Mouse (Mus musculus): ENCODE measurements around the gene Rabif. TPM values are rescaled to one million over a fixed set of nuclear protein-coding genes. Genes with fewer than 3 reads are reported as not detected.
A peak's percentile ranks its signal among the peaks of the same experiment; 100 is the strongest.

The Rabif gene
- polyA plus RNA-seq, 1 experiment from 2014 or later: 39.1 TPM

DNA sequence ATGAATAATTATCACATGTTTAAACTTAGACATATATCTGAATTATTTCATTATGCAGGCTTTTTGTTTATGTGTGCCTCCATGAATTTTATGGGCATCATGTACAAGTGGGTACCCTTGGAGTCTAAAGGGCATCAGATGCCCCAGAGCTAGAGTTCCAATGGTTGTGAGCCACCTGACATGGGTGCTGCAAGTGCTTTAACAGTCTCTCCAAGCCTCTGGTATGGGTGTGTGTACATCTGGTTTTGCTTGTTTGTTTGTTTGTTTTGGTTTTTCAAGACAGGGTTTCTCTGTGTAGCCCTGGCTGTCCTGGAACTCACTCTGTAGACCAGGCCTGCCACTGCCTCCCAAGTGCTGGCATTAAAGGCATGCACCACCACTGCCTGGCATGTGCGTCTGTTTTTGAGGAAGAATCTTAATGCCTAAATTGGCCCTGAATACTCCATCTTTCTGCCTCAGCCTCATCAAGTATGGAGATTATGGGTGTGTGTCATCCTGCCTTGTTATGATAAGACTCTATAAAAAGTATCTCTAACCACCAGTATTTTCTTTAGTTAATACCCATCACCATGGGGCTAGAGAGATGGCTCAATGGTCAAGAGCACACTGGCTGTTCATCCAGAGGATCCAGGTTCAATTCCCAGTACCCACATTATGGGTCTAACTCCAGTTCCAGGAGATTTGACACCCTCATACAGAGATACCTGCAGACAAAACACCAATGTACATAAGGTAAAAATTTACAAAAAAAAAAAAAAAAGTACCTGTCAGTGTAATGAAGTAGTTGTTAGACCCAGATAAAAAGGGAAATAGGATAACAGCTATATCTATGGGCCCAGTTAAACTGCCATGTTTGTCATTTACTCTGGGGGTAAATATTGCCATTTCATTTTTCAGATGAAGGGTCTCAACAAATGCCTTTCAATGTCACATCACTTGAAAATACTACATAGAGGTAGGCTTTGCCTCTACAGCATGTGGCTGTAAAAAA, 33.9 kb upstream of the Rabif start:
- 94% methylated on average over 1 of the region's 1 CpGs for WGBS
- Histone ChIP-seq H3K9me3 (ENCODE audit: control insufficient read depth, low read length) (no peaks in the 10 kb centered on the region), H3K4me1 (ENCODE audit: control insufficient read depth, insufficient read depth, low read length) (no peaks in the 10 kb centered on the region), H3K4me3 (ENCODE audit: low read depth, low read length) (no peak overlapping the region), H3K36me3 (ENCODE audit: control insufficient read depth, insufficient read depth, low read length) (no peaks in the 10 kb centered on the region; the same call in 1 of the 2 replicates), H3K9ac (ENCODE audit: low read length) (no peak overlapping the region), H3K4me2 (ENCODE audit: low read depth, severe bottlenecking) (no peak overlapping the region), H3K27me3 (ENCODE audit: control insufficient read depth, insufficient read depth, low read length) (no peaks in the 10 kb centered on the region), H3K27ac (replicated peaks; ENCODE audit: low read depth, low read length) (no peak overlapping the region)
- DNase-seq (ENCODE audit: low spot score): no peak
- ATAC-seq (ENCODE audit: insufficient number of reproducible peaks, low FRiP score, low TSS enrichment, low read depth): no peak

DNA sequence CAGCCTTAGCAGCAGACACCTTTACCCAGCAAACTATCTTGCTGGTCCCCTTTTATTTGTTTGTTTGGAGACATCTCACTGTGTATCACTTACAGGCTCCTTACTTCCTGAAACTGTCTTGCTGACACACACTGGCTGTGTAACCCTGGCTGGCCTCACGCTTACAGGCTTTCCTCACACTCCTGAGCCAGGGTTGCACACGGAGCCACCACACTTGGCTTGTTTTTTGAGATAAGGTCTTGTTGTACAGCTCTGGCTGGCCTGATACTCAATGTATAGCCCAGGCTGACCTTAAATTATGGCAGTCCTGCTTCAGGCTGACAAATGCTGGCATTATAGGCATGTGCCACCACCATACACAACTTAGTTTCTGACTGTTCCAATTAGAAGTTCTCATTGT, 9.8 kb upstream of the Rabif start:
- Histone ChIP-seq H3K4me2 (ENCODE audit: low read depth, severe bottlenecking) (no peak overlapping the region), H3K9ac (ENCODE audit: low read length) (no peak overlapping the region), H3K9me3 (ENCODE audit: control insufficient read depth, low read length) (no peaks in the 10 kb centered on the region), H3K27ac (replicated peaks; ENCODE audit: low read depth, low read length) (no peak overlapping the region), H3K27me3 (ENCODE audit: control insufficient read depth, insufficient read depth, low read length) (no peaks in the 10 kb centered on the region), H3K4me3 (ENCODE audit: low read depth, low read length) (no peak overlapping the region), H3K4me1 (ENCODE audit: control insufficient read depth, insufficient read depth, low read length) (no peaks in the 10 kb centered on the region), H3K36me3 (ENCODE audit: control insufficient read depth, insufficient read depth, low read length) (peaks cover 8% of the 10 kb centered on the region; the same call in 1 of the 2 replicates)
- DNase-seq (ENCODE audit: low spot score) (no peak), ATAC-seq (ENCODE audit: insufficient number of reproducible peaks, low FRiP score, low TSS enrichment, low read depth) (no peak)
- 93% methylated on average over 2 of the region's 2 CpGs for WGBS

DNA sequence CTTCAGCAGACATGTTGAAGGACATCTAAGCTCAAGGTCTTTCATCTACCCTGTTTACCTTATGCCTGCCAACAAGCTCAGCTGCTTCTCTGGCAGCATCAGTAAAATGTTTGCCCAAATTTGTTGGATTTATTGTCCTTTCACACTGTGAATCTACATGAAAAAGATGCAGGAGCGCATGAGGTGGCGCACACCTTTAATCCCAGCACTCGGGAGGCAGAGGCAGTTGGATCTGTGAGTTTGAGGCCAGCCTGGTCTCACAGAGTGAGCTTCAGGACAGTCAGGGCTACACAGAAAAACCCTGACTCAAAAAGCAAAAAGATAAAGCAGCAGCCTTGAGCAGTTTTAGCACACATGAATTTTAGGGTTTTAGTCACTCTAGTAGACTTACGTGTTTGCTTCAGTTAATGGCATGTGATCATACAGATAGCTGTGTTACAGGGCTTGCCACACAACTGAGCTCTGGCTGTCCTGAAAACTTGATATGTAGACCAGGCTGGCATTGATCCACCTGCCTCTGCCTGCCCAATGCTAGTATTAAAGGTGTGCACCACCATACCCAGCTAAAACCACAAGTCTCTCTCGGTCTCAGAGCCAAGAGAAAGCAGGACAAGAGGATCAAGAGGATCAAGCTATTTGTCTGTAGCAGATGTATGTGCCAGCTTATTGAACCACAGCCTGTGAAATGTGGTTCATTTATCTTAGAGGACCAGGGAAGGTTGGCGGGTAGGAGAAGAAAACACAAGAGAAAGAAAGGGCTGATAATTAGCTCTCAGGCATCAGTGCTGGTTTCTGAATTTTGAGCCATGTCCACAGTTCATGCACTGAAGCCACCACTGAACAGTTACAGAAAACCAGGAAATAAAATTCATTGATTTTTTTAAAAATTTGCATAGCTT, 3.3 kb upstream of the Rabif start:
- ATAC-seq (ENCODE audit: insufficient number of reproducible peaks, low FRiP score, low TSS enrichment, low read depth) (no peak), DNase-seq (ENCODE audit: low spot score) (no peak)
- Histone ChIP-seq H3K36me3 (ENCODE audit: control insufficient read depth, insufficient read depth, low read length) (peaks cover 2% of the 10 kb centered on the region; the same call in 1 of the 2 replicates), H3K4me2 (ENCODE audit: low read depth, severe bottlenecking) (no peak overlapping the region), H3K4me3 (ENCODE audit: low read depth, low read length) (no peak overlapping the region), H3K27me3 (ENCODE audit: control insufficient read depth, insufficient read depth, low read length) (no peaks in the 10 kb centered on the region), H3K9ac (ENCODE audit: low read length) (no peak overlapping the region), H3K4me1 (ENCODE audit: control insufficient read depth, insufficient read depth, low read length) (peaks cover 7% of the 10 kb centered on the region; the same call in 1 of the 2 replicates), H3K27ac (replicated peaks; ENCODE audit: low read depth, low read length) (no peak overlapping the region), H3K9me3 (ENCODE audit: control insufficient read depth, low read length) (no peaks in the 10 kb centered on the region)
- WGBS: 92% methylated on average over 6 of the region's 6 CpGs

DNA sequence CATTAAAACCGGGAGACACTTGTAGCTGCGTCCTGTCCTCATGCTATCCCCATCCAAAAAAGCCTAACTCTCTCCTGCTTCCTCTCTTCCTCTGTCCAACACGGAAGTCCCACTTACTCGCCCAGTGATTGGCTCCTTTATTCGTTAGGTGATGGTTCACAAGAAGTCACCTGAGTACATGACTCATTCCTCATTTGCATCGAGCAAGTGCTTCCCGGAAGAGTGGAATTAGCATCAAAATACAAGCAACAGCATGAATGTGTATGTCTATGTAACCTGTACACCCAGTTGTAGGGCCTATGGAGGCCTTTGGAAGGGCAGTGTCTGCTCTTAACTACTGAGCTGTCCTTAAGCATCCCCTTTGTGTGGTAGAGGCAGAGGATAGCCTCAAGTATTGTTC, 2.2 kb upstream of the Rabif start:
- Histone ChIP-seq H3K4me1 (ENCODE audit: control insufficient read depth, insufficient read depth, low read length) (peaks cover 7% of the 10 kb centered on the region; the same call in 1 of the 2 replicates), H3K27me3 (ENCODE audit: control insufficient read depth, insufficient read depth, low read length) (no peaks in the 10 kb centered on the region), H3K9me3 (ENCODE audit: control insufficient read depth, low read length) (no peaks in the 10 kb centered on the region), H3K4me3 (ENCODE audit: low read depth, low read length) (no peak overlapping the region), H3K4me2 (ENCODE audit: low read depth, severe bottlenecking) (no peak overlapping the region), H3K9ac (ENCODE audit: low read length) (no peak overlapping the region), H3K27ac (replicated peaks; ENCODE audit: low read depth, low read length) (no peak overlapping the region), H3K36me3 (ENCODE audit: control insufficient read depth, insufficient read depth, low read length) (peaks cover 2% of the 10 kb centered on the region; the same call in 1 of the 2 replicates)
- no peak for ATAC-seq (ENCODE audit: insufficient number of reproducible peaks, low FRiP score, low TSS enrichment, low read depth)
- WGBS: 84% methylated on average over 7 of the region's 7 CpGs
- DNase-seq (ENCODE audit: low spot score): no peak

DNA sequence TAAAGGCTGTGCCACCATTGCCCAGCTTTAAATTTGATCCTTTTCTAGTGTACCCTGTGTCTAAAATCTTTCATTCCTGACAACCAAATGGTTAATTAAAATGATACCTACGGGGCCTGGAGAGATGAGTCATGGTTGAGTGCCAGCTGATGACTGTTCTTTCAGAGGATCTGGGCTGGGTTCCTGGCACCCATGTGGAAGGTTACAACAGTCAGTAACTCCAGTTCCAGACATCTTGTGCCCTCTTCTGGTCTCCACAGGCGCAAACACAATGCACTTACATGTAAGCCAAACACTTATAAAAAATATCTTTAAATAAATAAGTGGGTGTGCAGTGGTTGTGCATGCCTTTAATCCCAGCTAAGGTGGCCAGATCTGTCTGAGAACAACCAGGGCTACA, 952 bp upstream of the Rabif start:
- Histone ChIP-seq H3K9ac (ENCODE audit: low read length) (no peak overlapping the region), H3K4me2 (ENCODE audit: low read depth, severe bottlenecking) (no peak overlapping the region), H3K4me3 (ENCODE audit: low read depth, low read length) (no peak overlapping the region), H3K27me3 (ENCODE audit: control insufficient read depth, insufficient read depth, low read length) (no peaks in the 10 kb centered on the region), H3K4me1 (ENCODE audit: control insufficient read depth, insufficient read depth, low read length) (peaks cover 7% of the 10 kb centered on the region; the same call in 1 of the 2 replicates), H3K9me3 (ENCODE audit: control insufficient read depth, low read length) (no peaks in the 10 kb centered on the region), H3K36me3 (ENCODE audit: control insufficient read depth, insufficient read depth, low read length) (peaks cover 2% of the 10 kb centered on the region; the same call in 1 of the 2 replicates), H3K27ac (replicated peaks; ENCODE audit: low read depth, low read length) (no peak overlapping the region)
- DNase-seq (ENCODE audit: low spot score): no peak
- WGBS: 89% methylated on average over 2 of the region's 2 CpGs
- ATAC-seq (ENCODE audit: insufficient number of reproducible peaks, low FRiP score, low TSS enrichment, low read depth): no peak

DNA sequence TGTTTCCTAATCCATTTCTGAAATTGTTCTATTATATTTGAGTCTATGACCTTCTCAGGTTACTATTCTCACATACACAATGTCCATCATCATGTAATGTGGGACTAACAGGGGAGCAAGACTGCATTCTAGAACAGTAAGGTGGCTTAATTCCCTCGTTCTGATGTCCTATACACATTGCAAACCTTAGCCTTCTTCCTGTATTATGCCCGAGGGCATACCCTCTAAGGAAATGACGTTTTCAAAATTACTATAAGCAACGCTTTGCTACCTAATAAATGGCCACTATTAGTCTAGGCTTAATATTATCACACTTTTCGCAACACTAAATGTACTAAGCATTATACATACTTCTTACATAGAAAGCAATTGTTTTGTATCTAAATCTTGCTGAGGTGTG, 492 bp upstream of the Rabif start:
- DNase-seq (ENCODE audit: low spot score): no peak
- no peak overlapping the region for H3K27ac ChIP-seq (replicated peaks; ENCODE audit: low read depth, low read length)
- H3K9me3 ChIP-seq (ENCODE audit: control insufficient read depth, low read length): no peaks in the 10 kb centered on the region
- no peaks in the 10 kb centered on the region for H3K27me3 ChIP-seq (ENCODE audit: control insufficient read depth, insufficient read depth, low read length)
- H3K4me3 ChIP-seq (ENCODE audit: low read depth, low read length): peak overlapping the region; percentile 71
- H3K4me1 ChIP-seq (ENCODE audit: control insufficient read depth, insufficient read depth, low read length): peaks cover 7% of the 10 kb centered on the region; the same call in 1 of the 2 replicates
- no peak for ATAC-seq (ENCODE audit: insufficient number of reproducible peaks, low FRiP score, low TSS enrichment, low read depth)
- H3K36me3 ChIP-seq (ENCODE audit: control insufficient read depth, insufficient read depth, low read length): peaks cover 2% of the 10 kb centered on the region; the same call in 1 of the 2 replicates
- H3K4me2 ChIP-seq (ENCODE audit: low read depth, severe bottlenecking): peak overlapping the region; percentile 55
- WGBS: 24% methylated on average over 5 of the region's 5 CpGs
- peak overlapping the region; percentile 69 for H3K9ac ChIP-seq (ENCODE audit: low read length)

DNA sequence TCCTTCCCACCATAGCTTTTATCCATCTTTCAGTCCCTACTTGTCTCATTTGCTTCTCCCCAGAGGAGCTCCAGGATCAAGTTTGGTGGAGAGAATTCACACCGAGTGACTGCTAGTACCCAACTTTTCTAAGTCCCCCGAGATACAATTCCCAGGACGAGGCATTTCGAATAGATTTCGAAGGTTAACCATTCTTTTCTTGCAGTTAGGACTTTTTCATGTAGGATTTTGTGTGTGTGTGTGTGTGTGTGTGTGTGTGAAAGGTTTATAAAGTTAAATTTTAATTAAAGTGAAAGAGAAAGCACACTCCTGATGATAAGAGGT, 730 bp downstream of the Rabif start:
- peak overlapping the region; percentile 71 for H3K4me3 ChIP-seq (ENCODE audit: low read depth, low read length)
- ATAC-seq (ENCODE audit: insufficient number of reproducible peaks, low FRiP score, low TSS enrichment, low read depth): no peak
- no peaks in the 10 kb centered on the region for H3K9me3 ChIP-seq (ENCODE audit: control insufficient read depth, low read length)
- peak overlapping the region; percentile 69 for H3K9ac ChIP-seq (ENCODE audit: low read length)
- no peak overlapping the region for H3K27ac ChIP-seq (replicated peaks; ENCODE audit: low read depth, low read length)
- peaks cover 7% of the 10 kb centered on the region; the same call in 1 of the 2 replicates for H3K4me1 ChIP-seq (ENCODE audit: control insufficient read depth, insufficient read depth, low read length)
- DNase-seq (ENCODE audit: low spot score): no peak
- WGBS: 29% methylated on average over 5 of the region's 5 CpGs
- H3K4me2 ChIP-seq (ENCODE audit: low read depth, severe bottlenecking): peak overlapping the region; percentile 55
- H3K27me3 ChIP-seq (ENCODE audit: control insufficient read depth, insufficient read depth, low read length): no peaks in the 10 kb centered on the region
- peaks cover 2% of the 10 kb centered on the region; the same call in 1 of the 2 replicates for H3K36me3 ChIP-seq (ENCODE audit: control insufficient read depth, insufficient read depth, low read length)

DNA sequence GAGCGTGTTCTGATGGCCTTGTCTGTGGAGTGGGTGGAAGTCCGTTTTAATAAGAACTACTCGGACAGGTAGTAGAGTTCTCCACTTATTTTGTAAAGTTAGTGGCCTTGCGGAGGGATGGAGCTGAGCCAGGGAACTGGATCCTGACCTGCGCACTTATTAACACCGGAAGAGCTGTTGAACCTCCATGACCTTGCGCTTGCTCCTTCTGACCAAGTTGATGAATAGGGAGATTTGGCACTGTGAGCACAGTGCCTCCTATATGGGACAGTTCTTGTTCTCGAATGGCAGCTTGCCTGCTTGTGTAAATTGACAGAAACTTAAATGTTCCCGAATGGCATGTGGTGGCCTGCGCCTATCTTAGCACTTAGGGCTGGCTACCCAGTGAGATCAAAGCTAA, 1.5 kb downstream of the Rabif start:
- WGBS: 85% methylated on average over 10 of the region's 10 CpGs
- no peak for DNase-seq (ENCODE audit: low spot score)
- H3K4me2 ChIP-seq (ENCODE audit: low read depth, severe bottlenecking): no peak overlapping the region

More for the DNA sequence above, 1.5 kb downstream of the Rabif start:
- Histone ChIP-seq H3K27ac (replicated peaks; ENCODE audit: low read depth, low read length) (no peak overlapping the region), H3K4me3 (ENCODE audit: low read depth, low read length) (no peak overlapping the region), H3K9me3 (ENCODE audit: control insufficient read depth, low read length) (no peaks in the 10 kb centered on the region), H3K27me3 (ENCODE audit: control insufficient read depth, insufficient read depth, low read length) (no peaks in the 10 kb centered on the region), H3K36me3 (ENCODE audit: control insufficient read depth, insufficient read depth, low read length) (peaks cover 2% of the 10 kb centered on the region; the same call in 1 of the 2 replicates), H3K9ac (ENCODE audit: low read length) (no peak overlapping the region), H3K4me1 (ENCODE audit: control insufficient read depth, insufficient read depth, low read length) (peaks cover 7% of the 10 kb centered on the region; the same call in 1 of the 2 replicates)
- no peak for ATAC-seq (ENCODE audit: insufficient number of reproducible peaks, low FRiP score, low TSS enrichment, low read depth)

All from limb, embryonic 11.5 days (tissue).